Mouse (Mus musculus) kidney, adult 2 months (tissue): ENCODE results near the gene Arap1.

Experiments used
- CTCF ChIP-seq: fragments of 200-500 bp; conservative IDR thresholded peaks from 2 replicates; pipeline ENCODE4 v1.5.1; 2011; ENCODE audit warnings: low read depth, mild to moderate bottlenecking, control low read depth, low read length, moderate library complexity, mixed read lengths; ENCODE audit not compliant: insufficient read depth, insufficient read length
- POLR2A ChIP-seq: fragments of 200-500 bp; IDR thresholded peaks from one replicate; pipeline ENCODE4 v1.6.1; 2011; ENCODE audit warnings: low read depth, low read length, control low read depth

DNA sequence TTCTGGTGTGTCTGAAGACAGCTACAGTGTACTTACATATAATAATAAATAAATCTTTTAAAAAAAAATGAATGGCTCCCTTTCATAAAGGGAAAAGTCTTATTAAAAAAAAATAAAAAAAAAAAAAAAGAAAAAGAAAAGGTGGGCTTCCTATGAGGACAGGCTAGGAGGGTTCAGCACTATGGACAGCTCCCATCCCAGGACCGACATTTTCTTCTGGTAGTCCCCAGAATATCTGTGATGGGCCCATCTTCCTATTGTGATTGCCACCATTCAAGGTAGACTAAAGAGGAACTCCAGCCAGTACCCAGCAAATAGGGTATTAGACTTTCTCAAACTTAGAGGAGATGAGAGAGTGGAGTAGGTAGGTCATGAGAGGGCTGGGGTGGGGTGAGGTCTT is 90.0 kb downstream of the Arap1 start:
- TF ChIP-seq CTCF = no peak
- TF ChIP-seq POLR2A = no peak
